Mouse (Mus musculus): ENCODE measurements around the gene Msantd3. TPM values are rescaled to one million over a fixed set of nuclear protein-coding genes. Genes with fewer than 3 reads are reported as not detected.

Gene Msantd3
- polyA plus RNA-seq, 1 experiment from 2014 or later = 26.8 TPM

- 35% methylated on average over 5 of the region's 5 CpGs for WGBS
- Histone ChIP-seq H3K4me3 (replicated peaks) (no peak overlapping the region), H3K27ac (replicated peaks) (no peak overlapping the region), H3K9me3 (replicated peaks) (no peaks in the 10 kb centered on the region), H3K9ac (replicated peaks) (0 out of 2 replicates have a peak overlapping the region, but pooled peaks have one; percentile 86), H3K4me2 (peak overlapping the region; percentile 92), H3K36me3 (no peaks in the 10 kb centered on the region), H3K27me3 (replicated peaks) (no peaks in the 10 kb centered on the region), H3K4me1 (peaks cover 57% of the 10 kb centered on the region)
- no peak for ATAC-seq (ENCODE audit: low FRiP score)
These were observed 2.6 kb downstream of the Msantd3 start for GRCm38 (mm10) chr4:48542351-48542750.

- Histone ChIP-seq H3K4me2 (no peak overlapping the region), H3K9ac (replicated peaks) (no peak overlapping the region), H3K27ac (replicated peaks) (no peak overlapping the region), H3K9me3 (replicated peaks) (no peaks in the 10 kb centered on the region), H3K36me3 (no peaks in the 10 kb centered on the region), H3K27me3 (replicated peaks) (no peaks in the 10 kb centered on the region), H3K4me3 (replicated peaks) (no peak overlapping the region), H3K4me1 (peaks cover 66% of the 10 kb centered on the region)
- WGBS = 75% methylated on average over 6 of the region's 6 CpGs
- ATAC-seq (ENCODE audit: low FRiP score) = no peak
These were observed 3.5 kb downstream of the Msantd3 start for GRCm38 (mm10) chr4:48543071-48543865.

DNA sequence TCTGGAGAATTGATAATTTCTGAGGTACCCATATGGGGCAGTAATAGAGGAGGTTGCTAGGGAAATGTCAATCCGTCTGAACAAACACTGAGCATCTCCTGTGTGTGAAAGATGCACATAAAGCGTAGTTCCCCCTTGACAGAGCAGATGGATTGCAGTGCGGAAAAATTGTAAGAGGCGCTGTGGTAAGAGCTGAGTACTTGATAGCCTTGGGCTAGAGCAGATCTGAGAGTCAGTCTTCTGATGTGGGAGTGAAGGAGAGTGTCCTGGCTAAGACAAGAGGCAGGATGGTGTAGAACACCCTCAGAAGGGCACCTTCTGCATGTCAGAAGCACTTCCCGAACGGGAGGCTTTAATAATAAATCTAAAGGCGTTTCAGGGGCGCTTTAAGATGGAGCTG, 4.4 kb downstream of the Msantd3 start:
- H3K4me3 ChIP-seq (replicated peaks) = no peak overlapping the region
- no peaks in the 10 kb centered on the region for H3K9me3 ChIP-seq (replicated peaks)
- no peak overlapping the region for H3K27ac ChIP-seq (replicated peaks)
- ATAC-seq (ENCODE audit: low FRiP score) = no peak
- H3K4me1 ChIP-seq = peaks cover 74% of the 10 kb centered on the region
- H3K4me2 ChIP-seq = no peak overlapping the region
- H3K27me3 ChIP-seq (replicated peaks) = no peaks in the 10 kb centered on the region
- 45% methylated on average over 8 of the region's 8 CpGs for WGBS
- no peak overlapping the region for H3K9ac ChIP-seq (replicated peaks)
- no peaks in the 10 kb centered on the region for H3K36me3 ChIP-seq

DNA sequence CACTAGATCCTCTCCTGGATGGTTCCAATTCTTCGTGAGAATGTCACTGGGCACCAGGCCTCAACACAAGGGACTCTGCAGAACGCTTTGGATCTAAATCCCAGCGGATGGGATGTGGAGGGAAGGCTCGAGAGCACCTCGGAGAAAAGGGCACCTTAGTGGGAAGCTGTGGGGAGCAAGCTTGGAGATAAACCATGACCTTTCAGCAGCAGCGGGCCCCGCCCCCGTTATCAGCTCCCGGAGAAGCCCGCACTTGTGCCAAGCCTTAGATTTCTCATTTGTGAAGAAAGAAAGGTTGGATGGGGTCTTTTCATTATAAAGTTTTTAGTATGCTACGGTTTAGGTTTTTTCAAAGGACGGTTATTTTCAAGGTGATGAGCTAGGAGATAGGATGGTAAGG, 6.2 kb downstream of the Msantd3 start:
- Histone ChIP-seq H3K9ac (replicated peaks) (no peak overlapping the region), H3K27ac (replicated peaks) (no peak overlapping the region), H3K27me3 (replicated peaks) (no peaks in the 10 kb centered on the region), H3K4me2 (no peak overlapping the region), H3K4me1 (peaks cover 73% of the 10 kb centered on the region), H3K36me3 (no peaks in the 10 kb centered on the region), H3K9me3 (replicated peaks) (no peaks in the 10 kb centered on the region), H3K4me3 (replicated peaks) (no peak overlapping the region)
- no peak for ATAC-seq (ENCODE audit: low FRiP score)
- WGBS = 50% methylated on average over 12 of the region's 12 CpGs

DNA sequence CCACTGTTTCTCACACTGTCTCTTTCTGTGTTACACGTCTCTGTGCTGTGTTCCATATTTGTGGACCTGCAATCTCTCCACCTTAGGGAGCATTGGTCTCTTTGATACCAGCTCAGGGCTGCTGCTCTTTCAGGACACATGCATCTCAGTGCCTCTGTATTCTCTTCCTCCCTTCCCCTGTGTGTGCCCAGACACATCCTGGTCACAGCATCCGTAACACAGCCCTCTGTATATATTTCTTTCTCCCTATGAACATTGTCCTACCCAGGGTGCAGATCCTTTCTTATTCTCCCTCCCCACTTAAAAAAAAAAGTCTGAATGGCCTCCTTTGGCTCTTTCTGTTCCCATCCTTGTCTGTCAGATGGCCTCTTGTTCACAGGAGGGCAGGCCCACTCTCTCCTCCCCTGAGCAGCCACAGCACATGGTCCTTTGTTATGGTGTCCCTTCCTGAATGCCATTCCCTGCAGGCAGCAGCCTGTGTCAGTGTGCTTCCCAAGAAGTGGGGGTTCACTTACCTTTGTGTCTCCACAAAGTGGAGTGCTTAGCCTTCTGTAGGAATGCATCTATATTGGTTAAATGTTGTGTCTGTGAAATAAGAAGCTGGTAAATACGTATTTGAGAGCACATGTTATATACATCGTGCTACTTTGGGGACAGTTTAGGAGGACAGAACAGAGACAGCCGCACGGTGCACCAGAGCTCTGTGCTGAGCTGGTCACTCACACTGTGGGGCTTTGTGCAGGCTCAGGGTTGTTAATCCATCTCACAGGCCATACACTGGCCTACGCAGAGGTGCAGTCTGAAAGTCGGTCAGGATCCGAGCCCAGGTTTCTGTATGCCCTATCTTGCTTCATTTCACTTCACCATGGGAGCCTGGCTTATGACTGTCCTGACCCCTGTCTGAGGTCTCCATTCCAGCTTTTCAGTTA, 7.1 kb downstream of the Msantd3 start:
- no peak; the same call in 1 of the 2 replicates for ATAC-seq (ENCODE audit: low FRiP score)

DNA sequence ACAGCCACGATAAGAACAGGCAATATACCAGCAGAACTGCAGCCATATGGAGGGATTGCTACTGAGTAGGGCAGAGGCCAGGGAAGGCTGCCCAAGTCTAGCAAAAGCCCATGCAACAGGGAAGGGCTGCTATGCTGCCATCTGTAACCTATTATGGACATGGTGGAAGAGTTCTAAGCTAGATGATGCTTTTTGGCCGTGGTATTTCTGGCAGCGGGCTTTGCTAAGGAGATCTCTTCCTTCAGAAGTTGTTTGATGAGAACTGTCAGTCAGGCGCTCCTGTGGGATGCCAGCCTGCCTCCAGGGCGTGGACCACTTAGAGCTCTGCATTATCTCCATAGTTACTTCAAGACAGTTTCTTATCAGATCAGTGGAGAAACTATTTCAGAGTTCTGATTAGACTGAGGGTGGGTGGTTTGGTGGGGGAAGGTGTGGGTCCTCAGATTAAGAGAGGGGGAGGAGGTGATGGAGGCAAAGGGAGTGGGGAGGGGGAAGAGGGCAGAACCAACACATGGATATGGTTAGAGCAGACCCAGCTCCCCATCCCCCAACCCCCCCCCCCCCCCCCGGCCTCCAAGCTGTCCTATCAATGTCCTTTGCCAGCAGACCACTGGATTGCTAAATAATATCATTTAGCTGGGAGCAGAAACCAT, 8.8 kb downstream of the Msantd3 start:
- H3K4me3 ChIP-seq (replicated peaks) = no peak overlapping the region
- no peak overlapping the region for H3K4me2 ChIP-seq
- H3K4me1 ChIP-seq = peaks cover 52% of the 10 kb centered on the region
- H3K36me3 ChIP-seq = peaks cover 11% of the 10 kb centered on the region
- ATAC-seq (ENCODE audit: low FRiP score) = no peak
- H3K27me3 ChIP-seq (replicated peaks) = no peaks in the 10 kb centered on the region
- WGBS = 61% methylated on average over 6 of the region's 6 CpGs
- H3K27ac ChIP-seq (replicated peaks) = no peak overlapping the region
- H3K9me3 ChIP-seq (replicated peaks) = no peaks in the 10 kb centered on the region
- no peak overlapping the region for H3K9ac ChIP-seq (replicated peaks)

More for the DNA sequence above, 7.1 kb downstream of the Msantd3 start:
- peaks cover 67% of the 10 kb centered on the region for H3K4me1 ChIP-seq
- no peak overlapping the region for H3K27ac ChIP-seq (replicated peaks)
- WGBS = 30% methylated on average over 9 of the region's 9 CpGs
- H3K9me3 ChIP-seq (replicated peaks) = no peaks in the 10 kb centered on the region
- H3K4me3 ChIP-seq (replicated peaks) = no peak overlapping the region
- H3K36me3 ChIP-seq = no peaks in the 10 kb centered on the region
- H3K9ac ChIP-seq (replicated peaks) = 0 out of 2 replicates have a peak overlapping the region, but pooled peaks have one; percentile 26
- H3K27me3 ChIP-seq (replicated peaks) = no peaks in the 10 kb centered on the region
- no peak overlapping the region for H3K4me2 ChIP-seq

DNA sequence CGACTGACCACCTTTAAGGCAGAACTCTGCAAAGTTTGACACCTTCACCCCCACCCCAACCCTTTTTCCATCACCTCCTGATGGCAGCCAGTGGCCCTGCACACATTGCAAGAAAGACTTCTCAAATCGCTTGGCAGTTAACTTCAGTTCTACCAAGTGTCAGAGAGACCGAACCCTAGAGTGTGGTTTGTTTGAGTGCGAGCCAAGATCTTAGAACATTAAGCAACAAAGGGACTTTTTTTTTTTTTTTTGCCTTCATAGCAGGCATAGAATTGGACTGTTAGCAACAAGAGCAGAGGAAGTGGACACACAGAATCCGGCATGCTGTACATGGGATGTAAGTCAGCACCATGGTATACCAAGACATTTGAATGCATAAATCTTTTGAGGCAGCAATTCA, 9.9 kb downstream of the Msantd3 start:
- peaks cover 13% of the 10 kb centered on the region for H3K36me3 ChIP-seq
- no peaks in the 10 kb centered on the region for H3K9me3 ChIP-seq (replicated peaks)
- WGBS = 68% methylated on average over 5 of the region's 5 CpGs
- peaks cover 43% of the 10 kb centered on the region for H3K4me1 ChIP-seq
- no peak overlapping the region for H3K27ac ChIP-seq (replicated peaks)
- no peak overlapping the region for H3K4me3 ChIP-seq (replicated peaks)
- ATAC-seq (ENCODE audit: low FRiP score) = no peak
- H3K27me3 ChIP-seq (replicated peaks) = no peaks in the 10 kb centered on the region
- no peak overlapping the region for H3K9ac ChIP-seq (replicated peaks)
- H3K4me2 ChIP-seq = no peak overlapping the region

DNA sequence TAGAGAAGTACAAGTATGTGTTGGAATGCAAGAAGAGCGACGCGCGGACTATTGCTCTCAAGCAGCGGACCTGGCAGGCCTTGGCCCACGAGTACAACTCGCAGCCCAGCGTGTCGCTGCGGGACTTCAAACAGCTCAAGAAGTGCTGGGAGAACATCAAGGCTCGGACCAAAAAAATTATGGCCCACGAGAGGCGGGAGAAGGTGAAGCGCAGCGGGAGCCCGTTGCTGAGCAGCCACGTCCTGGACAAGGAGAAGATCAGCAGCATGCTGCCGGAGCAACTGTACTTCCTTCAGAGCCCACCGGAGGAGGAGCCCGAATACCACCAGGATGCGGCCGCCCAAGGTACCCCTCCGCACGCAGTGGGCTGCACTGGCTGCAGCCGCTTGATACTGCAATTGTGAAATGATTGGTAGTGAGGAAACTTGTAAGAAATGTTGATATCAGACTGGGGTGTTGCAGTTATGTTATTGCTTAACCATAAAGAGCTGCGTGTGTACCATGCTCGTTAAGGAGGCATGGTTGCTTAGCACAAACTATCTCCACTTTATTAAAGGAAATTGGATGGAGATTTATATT, 12.8 kb downstream of the Msantd3 start:
- Histone ChIP-seq H3K9ac (replicated peaks) (no peak overlapping the region), H3K4me1 (peaks cover 19% of the 10 kb centered on the region), H3K27ac (replicated peaks) (no peak overlapping the region), H3K4me3 (replicated peaks) (no peak overlapping the region), H3K36me3 (peaks cover 13% of the 10 kb centered on the region), H3K4me2 (no peak overlapping the region), H3K9me3 (replicated peaks) (no peaks in the 10 kb centered on the region), H3K27me3 (replicated peaks) (no peaks in the 10 kb centered on the region)
- 93% methylated on average over 27 of the region's 27 CpGs for WGBS
- ATAC-seq (ENCODE audit: low FRiP score) = no peak

- Histone ChIP-seq H3K4me2 (no peak overlapping the region), H3K9me3 (replicated peaks) (no peaks in the 10 kb centered on the region), H3K4me1 (peaks cover 4% of the 10 kb centered on the region), H3K4me3 (replicated peaks) (no peak overlapping the region), H3K36me3 (peaks cover 13% of the 10 kb centered on the region), H3K27ac (replicated peaks) (no peak overlapping the region), H3K27me3 (replicated peaks) (no peaks in the 10 kb centered on the region), H3K9ac (replicated peaks) (no peak overlapping the region)
- 92% methylated on average over 7 of the region's 7 CpGs for WGBS
- no peak for ATAC-seq (ENCODE audit: low FRiP score)
These were observed 14.4 kb downstream of the Msantd3 start for GRCm38 (mm10) chr4:48554132-48554531.

GRCm38 (mm10) chr4:48555729-48556128, 16.0 kb downstream of the Msantd3 start:
- Histone ChIP-seq H3K27me3 (replicated peaks) (no peaks in the 10 kb centered on the region), H3K9ac (replicated peaks) (no peak overlapping the region), H3K9me3 (replicated peaks) (no peaks in the 10 kb centered on the region), H3K27ac (replicated peaks) (no peak overlapping the region), H3K4me3 (replicated peaks) (no peak overlapping the region), H3K36me3 (peaks cover 15% of the 10 kb centered on the region), H3K4me2 (no peak overlapping the region), H3K4me1 (no peaks in the 10 kb centered on the region)
- WGBS = 35% methylated on average over 3 of the region's 3 CpGs
- no peak for ATAC-seq (ENCODE audit: low FRiP score)

DNA sequence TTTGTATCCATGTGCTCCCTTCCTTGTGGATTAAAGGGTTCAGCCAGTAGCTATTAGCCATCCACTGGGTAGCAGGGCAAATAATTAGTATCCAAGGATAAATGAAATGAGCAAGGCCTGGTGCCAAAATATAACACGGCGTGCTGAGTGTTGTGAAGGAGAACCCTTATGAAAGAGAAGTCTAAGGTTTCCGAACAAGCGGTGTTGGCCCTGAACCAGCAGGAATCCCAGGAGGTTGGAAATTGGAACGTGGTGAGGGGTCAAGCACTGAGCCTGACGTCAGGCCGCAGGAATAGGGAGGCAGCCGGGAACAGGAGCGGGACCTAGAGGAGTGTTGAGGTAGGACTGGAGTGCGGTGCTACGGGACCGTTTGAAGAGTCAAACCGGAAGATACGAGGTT, 19.9 kb downstream of the Msantd3 start:
- WGBS = 83% methylated on average over 14 of the region's 14 CpGs

More for the DNA sequence above, 19.9 kb downstream of the Msantd3 start:
- Histone ChIP-seq H3K27me3 (replicated peaks) (no peaks in the 10 kb centered on the region), H3K9me3 (replicated peaks) (no peaks in the 10 kb centered on the region), H3K27ac (replicated peaks) (no peak overlapping the region), H3K4me2 (no peak overlapping the region), H3K4me1 (no peaks in the 10 kb centered on the region), H3K4me3 (replicated peaks) (no peak overlapping the region), H3K9ac (replicated peaks) (no peak overlapping the region), H3K36me3 (peaks cover 18% of the 10 kb centered on the region)
- ATAC-seq (ENCODE audit: low FRiP score) = no peak

Data from neural tube, embryonic 15.5 days (tissue).